Mouse (Mus musculus) heart, embryonic 12.5 days (tissue): Measurements from ENCODE around the gene Supt5. TPM values are rescaled to one million over a fixed set of nuclear protein-coding genes. Genes with fewer than 3 reads are reported as not detected.
A peak's percentile ranks its signal among the peaks of the same experiment; 100 is the strongest.

Source experiments
- ATAC-seq: fragments of 200-750 bp; cut with Nextera tagmentation; 2 replicates; pipeline ENCODE4 v1.8.0; 2017; ENCODE audit warnings: moderate TSS enrichment, moderate library complexity; ENCODE audit not compliant: insufficient number of reproducible peaks, low FRiP score
- H3K27ac ChIP-seq: fragments of 300-500 bp; sonication (generic); 2 replicates; pipeline ENCODE4 v1.5.1; 2016; ENCODE audit warnings: mild to moderate bottlenecking, moderate library complexity; ENCODE audit not compliant: poor library complexity, severe bottlenecking
- H3K27me3 ChIP-seq: fragments of 300-500 bp; sonication (generic); replicated peaks from 2 replicates; pipeline ENCODE4 v1.6.1; 2016; ENCODE audit warnings: mild to moderate bottlenecking, moderate library complexity
- H3K36me3 ChIP-seq: fragments of 300-500 bp; sonication (generic); 2 replicates; pipeline ENCODE4 v1.6.1; 2016; ENCODE audit warnings: mild to moderate bottlenecking, moderate library complexity
- H3K4me1 ChIP-seq: fragments of 300-500 bp; sonication (generic); replicated peaks from 2 replicates; pipeline ENCODE4 v1.6.1; 2016; ENCODE audit warnings: mild to moderate bottlenecking
- H3K4me2 ChIP-seq: fragments of 300-500 bp; sonication (generic); 2 replicates; pipeline ENCODE4 v1.6.1; 2016; ENCODE audit warnings: mild to moderate bottlenecking, moderate library complexity
- H3K4me3 ChIP-seq: fragments of 300-500 bp; sonication (generic); 2 replicates; pipeline ENCODE4 v1.5.1; 2016; ENCODE audit warnings: mild to moderate bottlenecking
- H3K9ac ChIP-seq: fragments of 300-500 bp; sonication (generic); 2 replicates; pipeline ENCODE4 v1.6.1; 2016; ENCODE audit warnings: mild to moderate bottlenecking, moderate library complexity
- H3K9me3 ChIP-seq: fragments of 300-500 bp; sonication (generic); replicated peaks from 2 replicates; pipeline ENCODE4 v1.6.1; 2016; ENCODE audit warnings: mild to moderate bottlenecking, moderate library complexity
- WGBS: fragments of 180-500 bp; shearing (Covaris S2); methylation state at CpG from one replicate; pipeline ENCODE4 v1.1.7; 2016; 5-methylcytosine and 5-hydroxymethylcytosine counted together
- polyA plus RNA-seq: library from polyadenylated mRNA; unstranded; fragments of >200 nt; fragmentation: Nextera tagmentation; extraction: Ambion mirVana; gene quantifications from 2 replicates; pipeline ENCODE4 v1.2.1, GENCODE M21; 2016

The Supt5 gene
- polyA plus RNA-seq, 1 experiment from 2014 or later = 73.4 TPM

- no peak overlapping the region for H3K9ac ChIP-seq
- H3K27ac ChIP-seq = no peak overlapping the region
- ATAC-seq = no peak
- no peaks in the 10 kb centered on the region for H3K9me3 ChIP-seq
- no peak overlapping the region for H3K4me2 ChIP-seq
- H3K4me3 ChIP-seq = no peak overlapping the region
- peaks cover 98% of the 10 kb centered on the region for H3K36me3 ChIP-seq
- 92% methylated on average over 15 of the region's 15 CpGs for WGBS
- H3K4me1 ChIP-seq = no peaks in the 10 kb centered on the region
- H3K27me3 ChIP-seq = no peaks in the 10 kb centered on the region
Observed at GRCm38 (mm10) chr7:28321974-28322720, 16.4 kb downstream of the Supt5 start.

GRCm38 (mm10) chr7:28318714-28319113 is 19.8 kb downstream of the Supt5 start:
- Histone ChIP-seq H3K27me3 (no peaks in the 10 kb centered on the region), H3K27ac (no peak overlapping the region), H3K4me3 (no peak overlapping the region), H3K36me3 (peaks cover 98% of the 10 kb centered on the region), H3K9ac (no peak overlapping the region), H3K4me2 (no peak overlapping the region), H3K4me1 (no peaks in the 10 kb centered on the region), H3K9me3 (no peaks in the 10 kb centered on the region)
- ATAC-seq = no peak
- WGBS = 91% methylated on average over 17 of the region's 17 CpGs

- no peak overlapping the region for H3K4me3 ChIP-seq
- no peak overlapping the region for H3K4me2 ChIP-seq
- WGBS = 82% methylated on average over 3 of the region's 3 CpGs
- H3K36me3 ChIP-seq = peaks cover 92% of the 10 kb centered on the region
- no peaks in the 10 kb centered on the region for H3K27me3 ChIP-seq
- no peak overlapping the region for H3K9ac ChIP-seq
- H3K9me3 ChIP-seq = no peaks in the 10 kb centered on the region
- no peak for ATAC-seq
- H3K4me1 ChIP-seq = no peaks in the 10 kb centered on the region
- H3K27ac ChIP-seq = no peak overlapping the region
Observed at GRCm38 (mm10) chr7:28318036-28318435, 20.5 kb downstream of the Supt5 start.

GRCm38 (mm10) chr7:28311926-28312543 is 26.5 kb downstream of the Supt5 start, which contains the start of gene Timm50:
Gene Timm50 (minus strand): TSS chr7:28312072.
- Histone ChIP-seq H3K27me3 (no peaks in the 10 kb centered on the region), H3K36me3 (peaks cover 66% of the 10 kb centered on the region), H3K9ac (peak within 1 kb of the TSS; percentile 94), H3K4me1 (peaks cover 11% of the 10 kb centered on the region), H3K4me3 (peak within 1 kb of the TSS; percentile 95), H3K4me2 (peak within 1 kb of the TSS; percentile 92), H3K9me3 (no peaks in the 10 kb centered on the region), H3K27ac (peak within 1 kb of the TSS; percentile 52)
- WGBS = under 1% methylated on average over 45 of the region's 45 CpGs
- ATAC-seq = peak; percentile 96

- WGBS = 5% methylated on average over 35 of the region's 35 CpGs
- H3K4me2 ChIP-seq = peak overlapping the region; percentile 92
- no peaks in the 10 kb centered on the region for H3K27me3 ChIP-seq
- peak overlapping the region; percentile 95 for H3K4me3 ChIP-seq
- ATAC-seq = peak; percentile 49
- peak overlapping the region; percentile 52 for H3K27ac ChIP-seq
- peaks cover 11% of the 10 kb centered on the region for H3K4me1 ChIP-seq
- no peaks in the 10 kb centered on the region for H3K9me3 ChIP-seq
- H3K9ac ChIP-seq = peak overlapping the region; percentile 94
- H3K36me3 ChIP-seq = peaks cover 66% of the 10 kb centered on the region
Observed at GRCm38 (mm10) chr7:28311151-28311925, 27.2 kb downstream of the Supt5 start.

- peaks cover 11% of the 10 kb centered on the region for H3K4me1 ChIP-seq
- no peak overlapping the region for H3K4me2 ChIP-seq
- H3K4me3 ChIP-seq = no peak overlapping the region
- H3K9me3 ChIP-seq = no peaks in the 10 kb centered on the region
- no peak overlapping the region for H3K9ac ChIP-seq
- no peak overlapping the region for H3K27ac ChIP-seq
- no peak for ATAC-seq
- WGBS = 64% methylated on average over 9 of the region's 9 CpGs
- no peaks in the 10 kb centered on the region for H3K27me3 ChIP-seq
- H3K36me3 ChIP-seq = peaks cover 66% of the 10 kb centered on the region
Observed at GRCm38 (mm10) chr7:28309737-28310136, 28.8 kb downstream of the Supt5 start.

GRCm38 (mm10) chr7:28306216-28306615 is 32.3 kb downstream of the Supt5 start:
- no peak overlapping the region for H3K9ac ChIP-seq
- no peak for ATAC-seq
- WGBS = 88% methylated on average over 8 of the region's 8 CpGs
- no peak overlapping the region for H3K4me2 ChIP-seq
- no peak overlapping the region for H3K4me3 ChIP-seq
- no peaks in the 10 kb centered on the region for H3K9me3 ChIP-seq
- H3K27ac ChIP-seq = no peak overlapping the region
- peaks cover 19% of the 10 kb centered on the region for H3K4me1 ChIP-seq
- H3K27me3 ChIP-seq = peaks cover 24% of the 10 kb centered on the region
- peaks cover 58% of the 10 kb centered on the region for H3K36me3 ChIP-seq

- 89% methylated on average over 10 of the region's 10 CpGs for WGBS
- Histone ChIP-seq H3K4me2 (no peak overlapping the region), H3K9ac (no peak overlapping the region), H3K4me1 (peaks cover 14% of the 10 kb centered on the region), H3K36me3 (peaks cover 58% of the 10 kb centered on the region), H3K4me3 (no peak overlapping the region), H3K9me3 (no peaks in the 10 kb centered on the region), H3K27ac (no peak overlapping the region), H3K27me3 (peaks cover 30% of the 10 kb centered on the region)
- no peak for ATAC-seq
Observed at GRCm38 (mm10) chr7:28305641-28306040, 32.9 kb downstream of the Supt5 start.

- Histone ChIP-seq H3K36me3 (peaks cover 22% of the 10 kb centered on the region), H3K27me3 (peaks cover 67% of the 10 kb centered on the region), H3K9me3 (no peaks in the 10 kb centered on the region), H3K4me2 (peak within 1 kb of the TSS; percentile 68), H3K27ac (no peak within 1 kb of the TSS), H3K4me1 (peaks cover 16% of the 10 kb centered on the region; the same call in 1 of the 2 replicates), H3K4me3 (peak within 1 kb of the TSS; percentile 34), H3K9ac (peak within 1 kb of the TSS; percentile 16; the same call in 1 of the 2 replicates)
- 0 out of 2 replicates have a peak, but pooled peaks have one; percentile 61 for ATAC-seq
- WGBS = under 1% methylated on average over 30 of the region's 30 CpGs
Observed at GRCm38 (mm10) chr7:28301616-28302433, 36.7 kb downstream of the Supt5 start, which contains the start of gene Dll3. Gene Dll3 (minus strand): TSS chr7:28302238.

- H3K27me3 ChIP-seq = peaks cover 94% of the 10 kb centered on the region
- H3K4me1 ChIP-seq = peaks cover 19% of the 10 kb centered on the region; the same call in 1 of the 2 replicates
- no peak overlapping the region for H3K9ac ChIP-seq
- no peaks in the 10 kb centered on the region for H3K36me3 ChIP-seq
- H3K27ac ChIP-seq = no peak overlapping the region
- H3K4me3 ChIP-seq = no peak overlapping the region
- 30% methylated on average over 43 of the region's 43 CpGs for WGBS
- no peak for ATAC-seq
- H3K4me2 ChIP-seq = peak overlapping the region; percentile 26; the same call in 1 of the 2 replicates
- no peaks in the 10 kb centered on the region for H3K9me3 ChIP-seq
Observed at GRCm38 (mm10) chr7:28298837-28299625, 39.5 kb downstream of the Supt5 start.
